Mouse (Mus musculus) cortical plate, adult 2 months (tissue): ENCODE results near the gene Pan2. TPM values are rescaled to one million over a fixed set of nuclear protein-coding genes. Genes with fewer than 3 reads are reported as not detected.

Source experiments
- H3K27ac ChIP-seq: fragments of 200-500 bp; 2 replicates; pipeline ENCODE4 v1.5.1; 2012; ENCODE audit warnings: low read length, control low read depth, inconsistent platforms; ENCODE audit not compliant: insufficient read depth
- H3K4me1 ChIP-seq: fragments of 200-500 bp; 2 replicates; pipeline ENCODE4 v1.6.1; 2011; ENCODE audit warnings: low read length; ENCODE audit not compliant: control insufficient read depth, insufficient read depth
- H3K4me3 ChIP-seq: fragments of 200-500 bp; 2 replicates; pipeline ENCODE4 v1.5.1; 2011; ENCODE audit warnings: mild to moderate bottlenecking, low read length, control low read depth; ENCODE audit not compliant: insufficient read depth
- CTCF ChIP-seq: fragments of 200-500 bp; IDR thresholded peaks from 2 replicates; pipeline ENCODE4 v1.5.1; 2011; ENCODE audit warnings: mild to moderate bottlenecking, control low read depth, low read length; ENCODE audit not compliant: insufficient read depth; ENCODE audit errors: extremely low read depth
- POLR2A ChIP-seq: fragments of 200-500 bp; IDR thresholded peaks from 2 replicates; pipeline ENCODE4 v1.6.1; 2011; ENCODE audit warnings: mild to moderate bottlenecking, low read length, control low read depth; ENCODE audit not compliant: insufficient read depth; ENCODE audit errors: extremely low read depth
- polyA plus RNA-seq: library from polyadenylated mRNA; depleted of rRNA; stranded (reverse); fragments of >200 nt; gene quantifications from 2 replicates; pipeline ENCODE4 v1.2.3, GENCODE M21; 2012

Pan2 gene
- polyA plus RNA-seq, 1 experiment, result 22.8 TPM

DNA sequence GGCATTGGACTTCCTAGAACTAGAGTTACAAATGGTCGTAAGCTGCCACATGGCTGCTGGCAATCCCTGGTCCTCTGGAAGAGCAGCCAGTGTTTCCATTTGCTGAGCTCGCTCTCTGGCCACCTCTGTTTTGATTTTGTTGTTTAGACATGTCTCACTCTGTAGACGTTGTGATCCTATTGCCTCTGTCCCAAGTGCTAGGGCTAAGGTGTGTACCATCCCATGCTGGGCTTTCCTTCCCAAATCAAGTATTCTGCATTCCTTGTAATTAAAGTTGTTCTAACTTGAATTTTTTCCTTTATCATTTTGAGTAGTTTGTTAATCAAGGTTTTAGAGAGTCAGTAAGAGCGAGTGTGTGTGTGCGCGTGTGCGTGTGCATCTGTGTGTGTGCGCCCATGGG lies 44.4 kb downstream of the Pan2 start:
- no peak overlapping the region for H3K4me3 ChIP-seq
- no peak overlapping the region for H3K27ac ChIP-seq
- TF ChIP-seq POLR2A, result no peak
- no peak for TF ChIP-seq CTCF
- peaks cover 10% of the 10 kb centered on the region for H3K4me1 ChIP-seq

DNA sequence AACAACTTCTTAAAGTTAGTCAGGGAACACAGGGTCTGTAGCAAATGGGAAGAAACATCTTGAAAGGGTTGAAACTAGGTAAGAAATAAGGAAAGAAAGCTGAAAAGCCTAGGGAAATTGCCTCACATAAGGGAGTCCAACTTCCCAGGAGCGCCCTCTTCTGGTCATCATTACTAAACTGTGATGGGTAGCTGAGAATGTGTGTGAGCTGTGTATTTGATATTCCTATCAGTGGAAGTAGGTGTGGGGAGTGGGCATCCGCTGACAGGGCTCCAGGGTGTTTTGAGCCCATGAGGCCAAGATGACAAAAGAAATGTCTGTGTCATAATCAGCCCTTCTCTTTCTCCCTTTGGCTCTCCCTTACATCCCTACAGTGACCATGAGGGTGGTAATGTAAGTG lies 55.7 kb downstream of the Pan2 start:
- Histone ChIP-seq H3K27ac (no peak overlapping the region), H3K4me3 (no peak overlapping the region), H3K4me1 (no peaks in the 10 kb centered on the region)
- no peak for TF ChIP-seq POLR2A
- peak; percentile 53 for TF ChIP-seq CTCF

DNA sequence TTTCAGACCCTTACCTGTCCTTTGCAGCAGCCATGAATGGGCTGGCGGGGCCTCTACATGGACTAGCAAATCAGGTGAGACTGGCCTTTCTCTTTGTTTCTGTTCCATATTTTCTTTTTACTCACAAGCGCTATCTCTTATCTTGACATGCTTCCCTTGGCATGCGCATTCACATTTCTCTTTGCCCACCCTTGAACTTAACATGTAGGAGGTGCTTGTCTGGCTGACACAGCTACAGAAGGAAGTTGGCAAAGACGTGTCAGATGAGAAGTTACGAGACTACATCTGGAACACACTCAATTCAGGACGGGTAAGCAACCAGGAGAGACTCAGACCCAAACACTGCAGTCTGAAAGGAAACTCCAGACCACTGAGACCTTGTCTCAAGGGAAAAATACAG lies 56.1 kb downstream of the Pan2 start:
- Histone ChIP-seq H3K27ac (no peak overlapping the region), H3K4me1 (no peaks in the 10 kb centered on the region), H3K4me3 (no peak overlapping the region)
- TF ChIP-seq CTCF (no peak), POLR2A (no peak)

DNA sequence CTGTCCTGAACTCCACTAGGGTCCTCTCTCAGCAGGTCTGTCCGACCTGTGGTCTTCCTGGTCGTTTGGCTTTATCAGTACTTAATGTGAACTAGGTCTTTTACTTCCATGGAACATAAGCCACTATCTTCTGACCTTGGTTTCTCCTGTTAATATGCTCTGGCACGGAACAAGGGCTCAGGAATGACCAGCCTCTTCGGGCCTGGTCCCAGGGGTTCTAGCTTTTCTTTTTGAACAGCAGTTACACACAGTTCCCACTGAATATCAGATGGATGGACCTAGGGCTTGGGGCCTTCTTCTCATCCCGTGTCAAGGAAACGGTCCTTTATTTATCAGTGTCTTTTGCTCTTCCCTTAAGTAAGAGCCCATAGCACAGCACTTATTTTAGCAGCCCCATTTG lies 58.7 kb downstream of the Pan2 start:
- Histone ChIP-seq H3K4me3 (no peak overlapping the region), H3K27ac (no peak overlapping the region), H3K4me1 (no peaks in the 10 kb centered on the region)
- no peak for TF ChIP-seq POLR2A
- TF ChIP-seq CTCF, result no peak

DNA sequence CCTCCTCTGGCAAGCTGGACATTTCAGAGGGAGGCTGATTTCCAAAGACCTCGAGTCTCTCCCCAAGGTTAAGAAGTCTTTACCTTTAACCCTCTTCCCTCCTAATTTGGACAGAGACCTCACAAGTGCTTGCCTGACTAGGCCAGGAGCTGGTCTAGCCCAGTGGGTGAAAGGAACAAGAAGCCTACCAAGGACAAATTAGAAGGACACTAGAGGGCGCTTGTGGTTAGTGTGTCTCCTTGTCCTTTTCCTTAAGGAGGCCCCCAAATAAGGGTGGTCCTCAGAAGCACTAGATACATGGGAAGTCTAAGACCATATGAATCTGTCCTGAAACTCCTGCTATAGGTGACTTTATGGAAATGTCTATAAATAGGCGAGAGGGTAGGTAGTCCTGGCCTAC lies 59.4 kb downstream of the Pan2 start:
- H3K4me1 ChIP-seq, result peaks cover 2% of the 10 kb centered on the region; the same call in 1 of the 2 replicates
- H3K4me3 ChIP-seq, result no peak overlapping the region
- TF ChIP-seq POLR2A (no peak), CTCF (peak; percentile 24; the same call in 1 of the 2 replicates)
- no peak overlapping the region for H3K27ac ChIP-seq

DNA sequence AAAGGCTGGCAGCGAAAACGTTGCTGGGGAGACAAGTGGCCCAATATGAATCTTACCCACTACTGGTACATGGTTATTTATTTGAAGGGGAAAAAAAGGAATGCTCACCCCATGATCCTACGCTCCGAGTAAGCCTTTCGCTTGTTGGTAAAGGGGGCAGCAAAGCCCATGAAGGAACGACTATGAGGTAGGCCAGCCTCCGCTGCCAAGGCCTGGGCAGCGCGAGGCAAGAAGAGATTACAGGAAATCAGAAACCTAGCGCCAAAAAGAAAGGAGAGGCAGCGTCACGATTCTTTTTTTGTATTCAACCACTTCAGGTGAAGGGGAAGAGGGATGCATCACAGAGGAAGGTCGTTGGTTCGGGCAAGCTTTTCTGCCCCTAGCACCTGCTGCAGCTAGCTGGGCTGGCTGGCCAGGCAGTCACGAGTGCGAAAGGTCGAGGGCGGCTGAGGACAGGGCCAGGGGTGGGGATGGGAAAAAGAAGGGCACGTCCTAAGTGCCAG lies 64.8 kb downstream of the Pan2 start:
- TF ChIP-seq POLR2A, result no peak
- no peak for TF ChIP-seq CTCF
- Histone ChIP-seq H3K4me1 (peaks cover 2% of the 10 kb centered on the region; the same call in 1 of the 2 replicates), H3K27ac (peak overlapping the region; percentile 91), H3K4me3 (peak overlapping the region; percentile 87)

DNA sequence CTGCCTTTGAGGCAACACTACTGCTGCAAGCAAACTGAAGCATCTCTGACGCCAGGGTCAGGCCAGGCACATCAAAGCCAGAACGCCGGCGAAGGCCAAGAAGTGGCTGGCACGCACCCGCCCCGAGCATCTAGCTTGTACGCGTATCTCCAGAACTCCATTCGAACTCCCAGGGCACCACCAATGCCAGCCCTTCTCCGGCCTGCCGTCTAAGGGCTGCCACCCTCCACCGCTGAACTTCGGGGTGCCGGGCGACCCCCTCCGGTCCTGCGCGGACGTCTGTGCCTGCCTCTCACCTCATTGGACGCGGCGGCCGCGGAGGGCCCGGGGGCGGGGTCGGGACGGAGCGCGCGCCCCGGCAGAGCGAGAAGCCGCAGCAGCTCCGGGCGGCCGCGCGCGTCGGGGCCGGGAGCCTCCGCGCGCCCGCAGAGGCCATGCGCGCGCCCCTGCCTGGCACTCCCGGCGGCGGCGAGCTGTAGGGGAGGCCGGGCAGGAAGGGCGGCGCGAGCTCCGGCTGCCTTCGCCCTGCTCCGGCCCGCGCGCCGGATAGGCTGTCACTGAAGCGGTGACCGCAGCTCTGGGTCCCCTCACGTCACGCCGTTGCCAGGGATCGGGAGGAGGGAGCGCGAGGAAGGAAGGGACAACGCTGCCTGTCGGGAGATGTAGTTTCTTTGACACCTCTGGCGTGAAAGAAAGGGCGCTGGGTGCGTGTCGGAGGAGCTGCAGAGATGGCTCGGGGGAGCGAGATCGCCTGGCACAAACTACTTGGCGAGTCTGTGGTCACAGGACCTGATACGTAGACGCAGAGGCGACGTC lies 65.5 kb downstream of the Pan2 start, which contains the start of gene Coq10a:
Gene Coq10a, minus strand, starts transcription at position 596 of the 816 bp plus-strand sequence.
- H3K4me3 ChIP-seq, result peak within 1 kb of the TSS; percentile 87
- TF ChIP-seq CTCF, result no peak
- peak; percentile 91; the same call in 1 of the 2 replicates for TF ChIP-seq POLR2A
- peak within 1 kb of the TSS; percentile 91 for H3K27ac ChIP-seq
- H3K4me1 ChIP-seq, result peaks cover 2% of the 10 kb centered on the region; the same call in 1 of the 2 replicates

DNA sequence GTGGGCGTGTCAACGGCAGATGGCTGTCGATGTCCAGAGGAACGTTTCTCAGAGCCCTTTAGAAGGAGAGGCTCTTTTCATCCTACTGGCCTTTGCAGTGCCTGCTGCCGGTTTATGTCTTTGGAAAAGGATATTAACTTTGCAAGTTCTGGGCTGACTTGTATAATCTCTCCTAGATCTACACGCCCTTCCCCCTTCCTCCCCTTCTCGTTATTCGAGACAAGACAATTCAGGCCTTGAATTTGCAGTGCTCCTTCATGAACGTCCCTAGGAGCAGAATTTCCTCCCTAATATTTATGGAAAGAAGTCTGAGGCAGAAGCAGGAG lies 66.0 kb downstream of the Pan2 start:
- TF ChIP-seq POLR2A (no peak; the same call in 1 of the 2 replicates), CTCF (no peak)
- Histone ChIP-seq H3K4me1 (peaks cover 2% of the 10 kb centered on the region; the same call in 1 of the 2 replicates), H3K27ac (peak overlapping the region; percentile 88), H3K4me3 (peak overlapping the region; percentile 87)

DNA sequence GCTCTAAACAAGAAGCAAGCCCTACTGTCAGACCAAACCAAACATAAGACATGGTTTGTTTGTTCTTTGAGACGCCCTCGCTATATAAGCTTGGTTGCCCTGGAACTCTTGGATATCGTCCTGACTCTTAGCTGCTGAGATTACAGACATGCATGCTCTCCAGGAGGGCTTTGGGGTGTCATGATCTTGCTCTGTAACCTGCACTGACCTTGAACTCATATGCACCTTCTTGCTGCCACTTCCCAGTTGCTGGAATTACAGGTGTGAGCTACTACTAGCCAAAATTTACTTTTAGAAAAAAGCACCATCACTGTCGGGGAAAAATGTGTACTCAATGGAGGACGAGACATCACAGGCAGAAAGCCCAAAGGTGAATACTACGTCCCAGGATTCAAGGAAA lies 66.5 kb downstream of the Pan2 start:
- TF ChIP-seq CTCF, result no peak
- TF ChIP-seq POLR2A, result no peak
- peak overlapping the region; percentile 88 for H3K27ac ChIP-seq

DNA sequence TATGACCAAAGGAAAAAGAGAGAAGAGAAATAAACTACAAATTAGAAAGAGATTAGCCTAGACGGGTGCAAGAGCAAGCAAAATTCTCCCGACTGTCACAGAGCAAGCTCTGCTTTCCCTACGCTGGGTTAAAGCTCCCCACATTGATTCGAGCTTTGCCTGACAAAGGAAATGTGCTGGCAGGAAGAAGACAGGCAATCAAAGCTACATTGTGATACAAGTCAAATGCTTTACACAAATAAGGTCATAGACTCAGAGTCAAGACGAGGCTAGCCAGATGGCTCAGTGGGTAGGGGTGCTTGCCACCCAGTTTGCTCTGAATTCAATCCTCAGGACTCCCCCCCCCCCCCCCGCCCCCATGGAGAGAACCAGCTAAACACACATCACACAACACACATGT lies 66.9 kb downstream of the Pan2 start:
- H3K4me3 ChIP-seq, result no peak overlapping the region
- TF ChIP-seq CTCF, result no peak
- no peak for TF ChIP-seq POLR2A
- H3K27ac ChIP-seq, result no peak overlapping the region

More for the DNA sequence above, 66.5 kb downstream of the Pan2 start:
- peak overlapping the region; percentile 87; the same call in 1 of the 2 replicates for H3K4me3 ChIP-seq
- H3K4me1 ChIP-seq, result peaks cover 2% of the 10 kb centered on the region; the same call in 1 of the 2 replicates

More for the DNA sequence above, 66.9 kb downstream of the Pan2 start:
- H3K4me1 ChIP-seq, result peaks cover 2% of the 10 kb centered on the region; the same call in 1 of the 2 replicates
